Mouse (Mus musculus) spleen, adult 18-20 months (tissue): Measurements from ENCODE around the gene Bckdk.
"Not testable (repeated sequence)": the region's sequence is repeated elsewhere in the genome, so short reads cannot be mapped to it uniquely, and the experiment has no call there.

Experiments used
- DNase-seq, 2 experiments: peaks; one replicate each; pipeline ENCODE4 v3.0.0; 2022; ENCODE audit warnings: mixed read lengths in 2 of 2

The Bckdk gene

DNA sequence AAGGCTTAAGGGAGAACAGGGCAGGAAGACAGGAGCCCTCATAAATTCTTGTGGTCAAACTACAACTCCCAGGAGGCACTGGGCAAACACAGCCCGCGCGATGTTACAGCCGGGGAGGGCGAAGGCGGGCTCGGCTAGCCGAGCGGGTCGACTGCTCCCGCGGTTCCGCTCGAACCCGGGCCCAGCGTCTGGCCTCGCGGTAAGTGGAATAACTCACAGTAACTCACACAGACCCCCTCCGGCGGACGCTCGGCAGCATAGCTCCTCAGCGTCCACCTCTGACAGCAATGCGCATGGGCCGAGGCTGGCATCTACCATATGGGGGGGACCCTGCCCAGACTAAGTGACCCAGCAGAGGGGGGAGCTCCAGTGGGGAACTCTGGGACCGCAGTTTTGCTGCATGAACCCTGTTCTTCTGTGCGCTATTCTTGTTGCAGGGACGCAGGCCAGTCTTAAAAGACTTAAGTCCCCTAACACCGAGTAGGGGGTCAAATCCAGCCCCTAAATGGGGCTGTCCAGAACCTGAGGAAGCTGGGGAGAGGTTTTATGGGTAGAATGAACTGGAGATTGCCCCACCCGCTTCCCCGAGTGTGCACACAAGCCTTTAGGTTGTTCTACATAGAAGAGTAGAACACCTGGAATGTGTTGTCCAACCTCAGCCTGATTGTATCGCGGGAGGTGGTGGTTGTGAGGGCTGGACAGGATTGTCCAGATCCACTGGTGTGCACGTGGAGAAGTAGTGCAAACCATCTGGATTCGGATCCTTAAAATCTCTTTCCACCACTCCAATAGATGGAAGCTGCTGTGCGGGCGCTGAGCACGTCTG is at the start of gene Bckdk:
Gene Bckdk (plus strand): TSS at position 112 of the 826 bp plus-strand sequence.
- DNase-seq: peak; percentile 58 to 70

DNA sequence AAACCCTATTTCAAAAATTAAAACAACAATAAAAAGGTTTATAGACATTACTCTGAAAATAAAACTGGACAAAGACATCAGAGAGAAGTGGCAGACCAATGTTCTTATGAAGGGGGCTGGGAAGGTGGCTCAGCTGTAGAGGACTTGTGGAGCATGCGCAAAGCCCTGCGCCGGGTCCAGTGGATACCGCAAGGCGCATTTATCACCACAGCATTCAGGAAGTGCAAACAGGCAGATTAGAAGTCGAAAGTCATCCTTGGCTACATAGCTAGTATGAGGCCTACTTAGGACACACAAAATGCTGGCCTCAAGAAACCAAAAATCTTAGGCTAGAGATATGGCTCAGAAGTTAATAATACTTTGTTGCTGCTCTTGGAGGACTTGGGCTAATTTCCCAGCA is 45.6 kb upstream of the Bckdk start:
- no peak for DNase-seq

GRCm38 (mm10) chr7:127866434-127866833 is 37.4 kb upstream of the Bckdk start:
- no peak for DNase-seq

DNA sequence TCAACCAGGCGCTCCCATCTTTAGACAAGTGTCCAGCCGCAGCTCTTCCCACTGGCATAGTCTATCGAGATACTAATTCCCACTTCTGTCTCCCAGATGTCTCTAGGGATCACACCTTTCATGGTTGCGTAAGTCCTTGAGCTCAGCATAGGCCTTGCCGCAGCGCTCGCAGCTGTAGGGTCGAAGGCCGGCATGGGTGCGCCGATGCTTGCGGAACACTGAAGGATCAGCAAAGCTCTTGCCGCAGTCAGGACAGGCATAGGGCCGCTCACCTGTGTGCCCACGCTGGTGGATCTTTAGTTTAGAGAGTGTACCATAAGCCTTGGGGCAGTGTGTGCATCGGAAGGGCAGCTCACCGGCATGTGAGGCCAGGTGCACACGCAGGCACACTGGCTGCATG is 36.2 kb upstream of the Bckdk start:
- no peak for DNase-seq

- no peak for DNase-seq
Observed at GRCm38 (mm10) chr7:127869149-127869810, 34.6 kb upstream of the Bckdk start.

- no peak for DNase-seq
Observed at GRCm38 (mm10) chr7:127870136-127870821, 33.6 kb upstream of the Bckdk start.

DNA sequence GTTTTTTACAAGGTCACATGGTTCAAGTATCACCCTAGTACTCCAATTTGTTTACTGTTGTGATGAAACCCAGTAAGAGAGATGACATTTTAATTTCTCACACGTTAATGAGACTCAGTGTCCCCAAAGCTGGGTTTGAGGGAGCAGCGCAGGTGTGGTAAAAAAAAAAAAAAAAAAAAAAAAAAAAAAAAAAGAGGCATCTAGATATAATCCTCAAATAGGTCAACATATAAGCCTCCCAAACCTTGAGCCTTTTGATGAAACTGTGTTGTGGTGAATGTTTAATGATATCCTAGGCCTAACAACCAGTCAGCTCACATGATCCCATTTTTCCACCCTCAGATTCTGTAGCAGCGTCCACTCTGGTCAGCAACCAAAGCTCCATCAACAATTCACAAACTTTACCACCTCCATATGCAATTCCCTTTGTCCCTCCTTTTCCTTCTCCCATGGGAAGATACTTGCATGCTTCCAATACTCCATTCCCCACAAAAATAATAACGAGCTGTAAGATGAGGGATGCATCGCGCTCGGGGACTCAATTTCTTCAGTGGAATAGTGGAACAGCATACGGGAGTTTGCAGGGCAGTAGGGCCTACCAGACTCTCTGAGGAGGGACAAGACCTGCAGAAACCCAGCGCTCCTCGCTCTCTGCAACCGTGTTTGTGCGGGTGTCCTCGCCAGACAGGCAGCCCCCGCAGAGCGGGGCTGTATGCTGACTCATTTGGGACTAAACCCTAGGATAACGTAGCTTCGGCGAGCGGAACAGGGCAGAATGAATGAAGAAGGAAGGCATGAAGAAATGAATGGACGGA is 28.9 kb upstream of the Bckdk start:
- DNase-seq: no peak

- peak; percentile 85 to 87 for DNase-seq
Observed at GRCm38 (mm10) chr7:127875627-127876001, 28.3 kb upstream of the Bckdk start.

DNA sequence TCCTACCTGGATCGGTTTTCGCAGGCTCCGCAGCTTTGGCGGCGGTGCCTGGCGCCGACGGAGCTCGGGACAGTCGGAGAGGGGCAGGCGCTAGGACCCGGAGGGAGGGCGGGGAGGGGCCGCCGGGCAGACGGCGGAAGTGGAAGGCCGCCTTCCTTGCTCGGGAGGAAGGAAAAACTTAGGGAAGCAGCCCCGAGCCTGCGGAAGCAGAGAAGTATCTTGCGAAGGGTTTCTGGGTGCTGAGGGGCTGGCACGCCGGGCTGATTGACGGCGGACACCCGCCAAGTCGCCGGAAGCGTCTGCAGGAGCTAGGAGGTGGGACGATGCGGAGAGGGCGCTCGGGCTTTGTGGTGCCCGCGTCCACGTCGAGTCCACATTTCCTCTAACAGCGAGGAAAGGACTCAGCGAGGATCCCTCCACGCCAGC is 27.8 kb upstream of the Bckdk start, which contains the start of gene Zfp646:
Gene Zfp646 (plus strand): TSS at position 181 of the 426 bp plus-strand sequence.
- DNase-seq: peak; percentile 65 to 68

DNA sequence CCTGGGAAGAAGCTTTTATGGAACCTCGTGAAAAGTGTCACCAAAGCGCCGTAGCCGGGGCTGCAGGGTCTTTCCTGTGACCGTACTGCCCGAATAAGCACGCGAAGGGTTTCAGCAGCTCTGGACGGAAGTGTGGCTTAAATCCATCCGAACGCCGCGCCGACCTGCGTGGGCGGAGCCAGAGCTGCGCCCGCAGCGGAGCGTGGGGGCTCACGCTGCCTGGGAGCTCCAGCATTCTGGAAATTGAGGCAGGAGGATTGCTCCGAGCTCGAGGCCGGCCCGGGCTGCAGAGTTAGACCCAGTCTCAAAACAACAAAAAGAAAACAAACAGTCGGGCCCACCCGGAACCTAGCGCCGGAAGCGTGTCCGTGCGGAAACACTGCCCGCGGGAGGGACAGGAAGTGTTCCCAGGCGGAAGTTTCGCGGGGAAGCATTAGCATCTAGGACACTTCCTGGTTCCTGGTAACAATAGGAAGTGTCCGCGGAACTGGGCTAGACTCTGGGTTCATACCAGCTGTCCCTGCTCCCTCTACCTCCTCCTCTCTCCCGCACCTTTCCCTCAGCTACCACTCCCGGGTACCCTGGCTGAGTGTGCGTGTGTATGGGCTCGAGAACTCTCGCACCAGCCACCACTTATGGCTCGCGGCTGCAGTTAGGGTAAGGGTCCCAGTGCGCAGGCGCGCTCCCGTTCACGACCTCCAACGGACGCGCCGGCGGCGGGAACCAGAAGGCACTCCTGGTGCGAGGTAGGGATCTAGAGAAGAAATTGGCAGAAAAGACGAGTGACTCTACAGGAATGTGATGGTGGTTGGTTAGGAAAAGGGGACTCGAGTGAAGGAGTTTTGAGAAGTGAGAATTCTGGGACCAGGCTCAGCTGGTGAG is 27.2 kb upstream of the Bckdk start, which contains the start of gene Zfp668:
Gene Zfp668 (minus strand): TSS at position 362 of the 882 bp plus-strand sequence.
- peak; percentile 78 to 84 for DNase-seq

DNA sequence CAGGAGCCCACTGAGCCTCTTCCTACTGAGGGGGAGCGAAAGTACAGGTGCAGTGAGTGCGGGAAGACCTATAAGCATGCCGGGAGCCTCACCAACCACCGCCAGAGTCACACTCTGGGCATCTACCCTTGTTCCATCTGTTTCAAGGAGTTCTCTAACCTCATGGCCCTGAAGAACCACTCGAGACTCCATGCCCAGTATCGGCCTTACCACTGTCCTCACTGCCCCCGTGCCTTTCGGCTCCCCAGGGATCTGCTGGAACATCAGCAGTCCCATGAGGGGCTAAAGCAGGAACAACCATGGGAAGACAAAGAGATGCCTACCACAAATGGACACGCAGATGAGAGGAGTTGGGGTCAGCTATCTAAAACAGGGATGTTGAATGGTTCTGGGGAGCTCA is 24.6 kb upstream of the Bckdk start:
- DNase-seq: no peak

DNA sequence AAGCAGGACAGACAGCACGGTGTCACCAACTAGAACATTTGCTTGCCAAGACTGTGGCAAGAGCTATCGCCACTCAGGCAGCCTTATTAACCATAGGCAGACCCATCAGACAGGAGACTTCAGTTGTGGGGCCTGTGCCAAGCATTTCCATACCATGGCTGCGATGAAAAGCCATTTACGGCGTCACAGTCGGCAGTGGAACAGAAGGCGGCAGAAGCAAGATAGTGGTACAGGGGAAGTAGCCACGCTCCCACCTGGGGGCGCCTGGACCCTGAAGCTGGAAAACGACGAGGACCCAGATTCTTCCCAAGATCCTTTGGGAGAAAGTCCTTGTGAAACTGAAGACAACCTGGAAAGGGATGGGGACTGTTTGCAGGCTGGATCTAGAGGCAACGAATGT is 23.5 kb upstream of the Bckdk start:
- DNase-seq: no peak

GRCm38 (mm10) chr7:127885951-127886350 is 17.9 kb upstream of the Bckdk start:
- no peak for DNase-seq

GRCm38 (mm10) chr7:127886551-127886950 is 17.3 kb upstream of the Bckdk start:
- no peak for DNase-seq

DNA sequence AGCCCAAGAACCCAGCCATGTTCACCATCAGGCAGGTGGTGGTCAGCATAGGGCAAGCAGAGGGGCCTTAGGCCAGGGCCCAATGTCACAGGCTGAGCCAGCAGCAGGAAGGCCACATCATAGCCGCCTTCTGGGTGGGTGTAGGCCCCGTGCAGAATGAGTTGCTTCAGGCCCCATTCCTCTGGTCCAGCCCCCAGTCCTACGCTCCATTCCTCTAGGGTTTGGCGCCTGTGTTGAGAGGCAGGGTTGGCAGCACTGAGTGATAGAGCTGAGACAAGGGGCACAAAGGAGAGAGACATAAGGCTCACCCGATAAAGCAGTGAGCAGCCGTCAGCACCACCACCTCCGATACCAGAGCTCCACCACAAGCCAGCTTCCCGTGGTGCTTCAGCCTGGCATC is 16.7 kb upstream of the Bckdk start:
- DNase-seq: no peak

DNA sequence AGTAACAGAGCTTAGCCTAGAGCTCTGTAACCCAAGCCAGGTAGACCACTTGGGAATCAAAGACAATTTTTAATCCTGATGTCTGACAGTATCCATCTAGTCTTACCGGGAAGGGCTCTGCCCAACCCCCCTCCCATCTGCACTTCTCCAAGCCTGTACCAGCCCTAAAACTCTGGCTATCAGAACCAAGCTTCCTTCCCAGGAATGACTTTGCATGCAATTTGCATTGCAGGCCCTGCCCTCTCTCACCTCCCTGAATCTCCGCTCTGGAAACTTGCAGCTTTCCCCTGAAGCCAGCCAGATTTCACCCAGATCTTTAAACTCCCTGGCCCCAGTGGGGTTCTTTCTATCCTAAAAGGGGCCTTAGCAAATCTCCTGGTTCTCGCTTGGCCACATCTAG is 16.1 kb upstream of the Bckdk start:
- DNase-seq: no peak

- DNase-seq: no peak
Observed at GRCm38 (mm10) chr7:127888821-127889220, 15.1 kb upstream of the Bckdk start.

DNA sequence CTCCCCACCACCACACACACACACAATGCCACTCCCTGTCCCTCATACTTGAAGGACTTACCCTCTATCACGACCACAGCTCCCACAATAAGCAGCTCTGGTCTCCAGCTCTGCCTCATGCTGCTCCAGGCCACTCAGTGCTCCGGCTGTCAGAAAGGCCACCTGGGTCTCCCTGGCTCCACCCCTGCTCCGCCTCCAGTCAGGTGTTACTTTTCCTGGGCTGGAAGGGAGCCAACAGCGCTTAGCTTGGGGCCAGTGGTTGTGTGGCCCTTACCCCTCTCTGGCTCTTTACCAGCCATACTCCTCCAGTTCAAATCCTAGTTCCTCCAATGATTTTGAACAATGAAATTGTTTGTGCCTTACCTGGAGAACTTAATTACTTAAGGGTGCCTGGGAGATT is 13.1 kb upstream of the Bckdk start, which contains the start of gene Prss53:
Gene Prss53 (minus strand): TSS at position 173 of the 400 bp plus-strand sequence.
- DNase-seq: no peak

DNA sequence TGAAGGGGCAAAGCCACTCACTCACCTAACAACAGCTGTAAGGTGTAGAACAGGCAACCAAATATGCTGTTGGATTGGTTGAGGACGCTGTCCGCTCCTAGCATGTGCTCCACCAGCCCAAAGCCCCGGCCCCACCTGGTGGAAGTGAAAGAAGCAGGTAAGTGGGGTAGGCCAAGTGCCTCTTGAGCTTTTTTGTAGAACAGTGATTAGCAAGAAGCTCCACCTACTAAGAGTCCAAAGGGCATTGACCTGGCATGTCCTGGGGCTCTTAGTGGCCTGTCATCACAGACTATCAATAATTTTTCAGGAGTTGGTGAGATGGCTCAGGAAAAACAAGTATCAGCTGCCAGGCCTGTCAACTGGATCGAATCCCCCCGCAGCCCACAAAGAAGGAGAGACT is 9.4 kb upstream of the Bckdk start:
- DNase-seq: no peak

DNA sequence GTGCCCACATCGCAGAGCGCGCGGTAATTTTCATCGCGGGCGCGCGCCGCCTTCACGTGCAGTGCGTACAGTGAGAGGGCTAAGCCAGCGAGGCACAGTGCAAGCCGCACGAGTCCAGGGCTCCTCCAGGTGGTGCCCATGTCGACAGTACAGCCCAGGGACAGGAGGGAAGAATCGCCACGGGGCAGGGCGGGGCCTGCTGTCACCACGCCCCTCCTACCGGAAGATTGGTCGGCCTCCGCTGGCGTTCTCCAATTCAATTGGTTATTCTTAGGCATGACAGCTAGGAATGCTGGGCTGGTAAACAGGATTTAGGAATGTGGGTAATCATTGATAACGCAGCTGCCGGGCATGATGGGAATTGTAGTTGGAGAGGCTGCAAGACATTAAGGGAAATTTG is 8.4 kb upstream of the Bckdk start, which contains the start of the genes Gm21974 and Vkorc1:
Gene Gm21974 (minus strand): TSS at position 13 of the 400 bp plus-strand sequence.
Gene Vkorc1 (minus strand): TSS at position 176 of the 400 bp plus-strand sequence.
- DNase-seq: peak; percentile 85 to 93

DNA sequence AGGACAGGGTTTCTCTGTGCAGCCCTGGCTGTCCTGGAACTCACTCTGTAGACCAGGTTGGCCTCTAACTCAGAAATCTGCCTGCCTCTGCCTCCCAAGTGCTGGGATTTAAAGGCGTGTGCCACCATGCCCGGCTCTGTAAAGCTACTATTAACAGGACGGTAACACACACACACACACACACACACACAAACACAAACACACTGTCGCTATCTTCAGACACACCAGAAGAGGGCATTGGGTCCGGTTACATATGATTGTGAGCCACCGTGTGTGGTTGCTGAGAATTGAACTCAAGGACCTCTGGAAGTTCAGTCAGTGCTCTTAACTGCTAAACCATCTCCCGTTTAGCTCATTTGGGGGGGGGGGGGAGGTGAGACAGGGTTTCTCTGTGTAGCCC is 8.0 kb upstream of the Bckdk start:
- not testable (repeated sequence) for DNase-seq
